Mouse (Mus musculus): ENCODE results near the gene Fto.

DNA sequence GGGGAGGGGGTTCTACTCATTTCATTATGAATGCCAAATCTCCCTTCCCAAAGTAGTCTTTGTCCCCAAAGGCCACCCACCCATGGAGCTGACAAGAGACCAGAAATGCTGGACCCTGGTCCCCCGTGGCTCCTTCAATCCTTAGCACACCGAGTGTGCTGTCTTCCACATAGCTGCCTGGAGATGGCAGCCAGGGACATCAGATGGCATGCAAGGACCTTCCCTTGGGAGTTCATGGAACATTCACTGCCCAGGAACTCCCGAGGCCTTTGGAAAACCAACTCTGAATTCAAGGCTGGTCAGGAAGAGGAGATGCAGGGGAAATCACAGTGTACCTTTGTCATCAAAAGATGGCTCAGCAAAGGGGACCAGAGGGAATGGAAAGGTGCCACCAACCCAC lies 372.1 kb downstream of the Fto start:
- no peak for TF ChIP-seq ZC3H11A (IDR thresholded peaks at IDR 0.05; ENCODE audit: borderline replicate concordance, low read depth, low read length)
- TF ChIP-seq CHD2 (IDR thresholded peaks at IDR 0.05; ENCODE audit: low read depth, low read length): no peak
- TF ChIP-seq HCFC1 (IDR thresholded peaks at IDR 0.05; ENCODE audit: borderline replicate concordance, insufficient read depth, low read length): no peak
- no peak for TF ChIP-seq ZNF384 (IDR thresholded peaks at IDR 0.05; ENCODE audit: low read depth, low read length)
- TF ChIP-seq MAFK (IDR thresholded peaks at IDR 0.05; ENCODE audit: insufficient read depth, low read depth, low read length): no peak
